Mouse (Mus musculus): Measurements from ENCODE around the gene Utp18. TPM values are rescaled to one million over a fixed set of nuclear protein-coding genes. Genes with fewer than 3 reads are reported as not detected.

The Utp18 gene
- total and polyA plus RNA-seq, 3 experiments: 63.4 to 111 TPM; not detected in 1

- no peak overlapping the region for H3K9ac ChIP-seq (ENCODE audit: control insufficient read depth, low read depth, low read length, poor library complexity, severe bottlenecking)
- no peaks in the 10 kb centered on the region for H3K36me3 ChIP-seq (ENCODE audit: control insufficient read depth in 1 of 2, insufficient read depth in 2 of 2, low read length in 2 of 2)
- no peaks in the 10 kb centered on the region for H3K27me3 ChIP-seq (ENCODE audit: control insufficient read depth in 1 of 2, insufficient read depth in 2 of 2, low read length in 2 of 2)
- TF ChIP-seq MYB (IDR thresholded peaks at IDR 0.05; ENCODE audit: low read depth, low read length) (no peak), ZC3H11A (IDR thresholded peaks at IDR 0.05; ENCODE audit: low read depth, low read length) (peak; percentile 68), GABPA (IDR thresholded peaks at IDR 0.05; ENCODE audit: low read depth, low read length) (no peak), SIN3A (IDR thresholded peaks at IDR 0.05; ENCODE audit: low read length) (no peak), ELF1 (IDR thresholded peaks at IDR 0.05; ENCODE audit: low read depth, low read length) (no peak), RAD21 (IDR thresholded peaks at IDR 0.05; ENCODE audit: low read depth, low read length) (peak; percentile 87), USF1 (IDR thresholded peaks at IDR 0.05; ENCODE audit: low read depth, low read length) (no peak), MAFK (IDR thresholded peaks at IDR 0.05; ENCODE audit: borderline replicate concordance, low read depth, low read length) (no peak), EP300 (IDR thresholded peaks at IDR 0.05; ENCODE audit: low read depth in 1 of 2, low read length in 2 of 2) (no peak), POLR2AphosphoS5 (IDR thresholded peaks at IDR 0.05; ENCODE audit: borderline replicate concordance, low read depth, low read length) (no peak), CTCF (IDR thresholded peaks at IDR 0.05 in 2 of 3, conservative IDR thresholded peaks at IDR 0.05 in 1 of 3; ENCODE audit: control insufficient read depth in 1 of 3, insufficient read depth in 1 of 3, low read depth in 2 of 3, low read length in 3 of 3, poor library complexity in 1 of 3, severe bottlenecking in 1 of 3) (peak; percentile 58 to 85 (median 81)), SMC3 (IDR thresholded peaks at IDR 0.05; ENCODE audit: low read depth, low read length) (peak; percentile 79), TAL1 (IDR thresholded peaks at IDR 0.05; ENCODE audit: low read length) (no peak), USF2 (IDR thresholded peaks at IDR 0.05; ENCODE audit: borderline replicate concordance in 1 of 2, insufficient read depth in 1 of 2, low read depth in 1 of 2, low read length in 2 of 2) (no peak), NRF1 (IDR thresholded peaks at IDR 0.05; ENCODE audit: insufficient read depth, low read depth, low read length, poor library complexity, severe bottlenecking) (no peak), ZMIZ1 (IDR thresholded peaks at IDR 0.05; ENCODE audit: low read depth, low read length) (no peak), TCF12 (IDR thresholded peaks at IDR 0.05; ENCODE audit: low read depth, low read length) (no peak), MAZ (IDR thresholded peaks at IDR 0.05; ENCODE audit: low read depth, low read length) (peak; percentile 68; the same call in 1 of the 2 replicates), GATA1 (IDR thresholded peaks at IDR 0.05; ENCODE audit: low read depth, low read length) (no peak), UBTF (IDR thresholded peaks at IDR 0.05; ENCODE audit: borderline replicate concordance, insufficient read depth, low read depth, low read length) (no peak), POLR2AphosphoS2 (IDR thresholded peaks at IDR 0.05; ENCODE audit: low read length) (no peak), MXI1 (IDR thresholded peaks at IDR 0.05; ENCODE audit: low read depth, low read length) (no peak), HCFC1 (IDR thresholded peaks at IDR 0.05; ENCODE audit: low read depth, low read length) (no peak), MYC (IDR thresholded peaks at IDR 0.05; ENCODE audit: low read depth, low read length) (no peak)
- no peaks in the 10 kb centered on the region for H3K4me1 ChIP-seq (ENCODE audit: control insufficient read depth in 1 of 2, insufficient read depth in 2 of 2, low read length in 2 of 2)
- no peak overlapping the region for H3K27ac ChIP-seq (ENCODE audit: control insufficient read depth, low read depth, low read length)
- no peak overlapping the region for H3K4me3 ChIP-seq (ENCODE audit: control insufficient read depth in 1 of 2, insufficient read depth in 1 of 2, low read depth in 2 of 2, low read length in 2 of 2)
- peak; percentile 53 for DNase-seq (ENCODE audit: low read depth, low spot score)
- H3K9me3 ChIP-seq (replicated peaks; ENCODE audit: insufficient read depth, low read length): no peaks in the 10 kb centered on the region
- H3K79me2 ChIP-seq (ENCODE audit: control insufficient read depth, insufficient read depth, low read length, poor library complexity): no peaks in the 10 kb centered on the region
Observed at GRCm38 (mm10) chr11:93812125-93812868, 73.3 kb downstream of the Utp18 start.

Other genes starting within 250 kb of the Utp18 start
- gene Mbtd1, start 86 bp upstream of the Utp18 start, total RNA-seq (2012; rRNA removed): 43.0 and 45.5 TPM in 2 replicates
- 1,000 to 10,000 TPM in 1 of 2 experiments, 10 to 100 TPM in 1; 51.8 to 3,192 TPM for gene Mbtd1, start 86 bp upstream of the Utp18 start, polyA plus RNA-seq (2012; ENCODE audit: insufficient read depth in 1 of 2, insufficient read length in 2 of 2, low read depth in 1 of 2, low replicate concordance in 2 of 2, missing spikeins in 1 of 2)
- 530 and 612 TPM in 2 replicates for gene Nme2, start 70.5 kb upstream of the Utp18 start, total RNA-seq (2012; rRNA removed)
- gene Nme2, start 70.5 kb upstream of the Utp18 start, polyA plus RNA-seq (2012; ENCODE audit: insufficient read depth in 1 of 2, insufficient read length in 2 of 2, low read depth in 1 of 2, low replicate concordance in 2 of 2, missing spikeins in 1 of 2): 100 to 1,000 TPM in 1 of 2 experiments, not detected in 1; 126 TPM
- gene Gm20390, start 82.5 kb upstream of the Utp18 start, total RNA-seq (2012; rRNA removed): 673 and 732 TPM in 2 replicates
- 100 to 1,000 TPM in 1 of 2 experiments, not detected in 1; 760 TPM for gene Gm20390, start 82.5 kb upstream of the Utp18 start, polyA plus RNA-seq (2012; ENCODE audit: insufficient read depth in 1 of 2, insufficient read length in 2 of 2, low read depth in 1 of 2, low replicate concordance in 2 of 2, missing spikeins in 1 of 2)
- gene Nme1, start 82.8 kb upstream of the Utp18 start, total RNA-seq (2012; rRNA removed): 210 and 253 TPM in 2 replicates
- gene Nme1, start 82.8 kb upstream of the Utp18 start, polyA plus RNA-seq (2012; ENCODE audit: insufficient read depth in 1 of 2, insufficient read length in 2 of 2, low read depth in 1 of 2, low replicate concordance in 2 of 2, missing spikeins in 1 of 2): 100 to 1,000 TPM in 1 of 2 experiments, not detected in 1; 131 TPM
- 19.1 and 20.6 TPM in 2 replicates for gene Spag9, start 110.3 kb upstream of the Utp18 start, total RNA-seq (2012; rRNA removed)
- gene Spag9, start 110.3 kb upstream of the Utp18 start, polyA plus RNA-seq (2012; ENCODE audit: insufficient read depth in 1 of 2, insufficient read length in 2 of 2, low read depth in 1 of 2, low replicate concordance in 2 of 2, missing spikeins in 1 of 2): 100 to 1,000 TPM in 1 of 2 experiments, 10 to 100 TPM in 1; 18.9 to 279 TPM